ENCODE assay signal across 8 mouse cellular contexts in genomic region chr7:6171444-6172005, GRCm38 (mm10). TPM values are rescaled to one million over a fixed set of nuclear protein-coding genes. Genes with fewer than 3 reads are reported as not detected.
DNase-seq lines count a peak whose midpoint lies in the region; ATAC-seq lines count a peak whose summit lies in the region.

No protein-coding gene starts in this region.

- no peaks in the 10 kb centered on the region for H3K27me3 ChIP-seq in intestine, embryonic 14.5 days (replicated peaks; ENCODE audit: control insufficient read depth, insufficient read depth, low read length)

- H3K9ac ChIP-seq in intestine, embryonic 14.5 days (ENCODE audit: low read length) = peak overlapping the region; percentile 50

- H3K4me2 ChIP-seq in intestine, embryonic 14.5 days (ENCODE audit: low read length) = peak overlapping the region; percentile 94

- H3K9me3 ChIP-seq in intestine, embryonic 14.5 days (ENCODE audit: control insufficient read depth, low read length) = no peaks in the 10 kb centered on the region

- H3K36me3 ChIP-seq in intestine, embryonic 14.5 days (ENCODE audit: control insufficient read depth, insufficient read depth, low read length) = peaks cover 9% of the 10 kb centered on the region; the same call in 1 of the 2 replicates

- intact Hi-C loops in left cerebral cortex, postnatal 36 days (cut with DNase I) = loop anchor here (2.0 to 5.0 kb wide), 3 partner anchors 15 to 111 kb away; no protein-coding TSS in a partner anchor

- H3K27ac ChIP-seq in intestine, embryonic 14.5 days (ENCODE audit: low read depth) = peak overlapping the region; percentile 77

- 2% methylated on average over 24 of the region's 24 CpGs for WGBS in intestine, embryonic 14.5 days

- peak; percentile 57 for ATAC-seq in common myeloid progenitor, adult 5-6 weeks (replicated peaks; ENCODE audit: low read depth, poor library complexity, severe bottlenecking)
- ATAC-seq in intestine, embryonic 14.5 days (replicated peaks; ENCODE audit: low FRiP score, low TSS enrichment, low read depth) = peak; percentile 33
- peak; percentile 69 for ATAC-seq in megakaryocyte-erythroid progenitor cell, adult 5-6 weeks (replicated peaks; ENCODE audit: low FRiP score, low TSS enrichment, poor library complexity, severe bottlenecking)

- peaks cover 14% of the 10 kb centered on the region for H3K4me1 ChIP-seq in intestine, embryonic 14.5 days (replicated peaks; ENCODE audit: control insufficient read depth, insufficient read depth, low read length)

- DNase-seq in adrenal gland, adult 18-20 months (ENCODE audit: low spot score in 2 of 2) = peak; percentile 58 to 63
- peak; percentile 38 to 48 for DNase-seq in gastrocnemius, adult 8-10 months (ENCODE audit: low spot score in 2 of 2)
- peak; percentile 74 for DNase-seq in intestine, embryonic 14.5 days (ENCODE audit: low spot score)
- peak; percentile 33 to 58 for DNase-seq in left cerebral cortex, postnatal 36 days (ENCODE audit: low spot score in 2 of 2)
- DNase-seq in right cerebral cortex, postnatal 10 days (ENCODE audit: low spot score in 2 of 2) = peak; percentile 81 to 87
- peak; percentile 51 to 68 for DNase-seq in urinary bladder, postnatal 4 days (ENCODE audit: low spot score in 2 of 2)

- peak overlapping the region; percentile 51 for H3K4me3 ChIP-seq in intestine, embryonic 14.5 days (ENCODE audit: low read depth, low read length)

RNA-seq across cellular contexts. Expression of gene Zfp444, which starts 0.5 kb away (rescaled TPM):
- 10 to 100 TPM; 25.8 to 27.0 TPM for total RNA-seq in adrenal gland, adult 18-20 months (2021)
- 15.2 and 31.9 TPM in 2 replicates for total RNA-seq in common myeloid progenitor, adult 5-6 weeks (2017)
- total RNA-seq in gastrocnemius, adult 8-10 months (2022) = 1 to 10 TPM; 5.5 to 8.7 (median 7.4) TPM
- 49.9 and 54.0 TPM in 2 replicates for polyA plus RNA-seq in intestine, embryonic 14.5 days (2014; fragmentation: Nextera tagmentation; extraction: Ambion mirVana)
- 10 to 100 TPM; 59.9 to 62.9 TPM for total RNA-seq in left cerebral cortex, postnatal 36 days (2021)
- 4.1 and 11.9 TPM in 2 replicates for total RNA-seq in megakaryocyte-erythroid progenitor cell, adult 5-6 weeks (2014; fragmentation: Nextera tagmentation)
- 21.9 and 22.6 TPM in 2 replicates for total RNA-seq in megakaryocyte-erythroid progenitor cell, adult 5-6 weeks (2017)

RNA-seq across cellular contexts. Expression of gene Zfp787, which starts 15.7 kb away (rescaled TPM):
- 10 to 100 TPM; 43.2 to 47.7 TPM for total RNA-seq in adrenal gland, adult 18-20 months (2021)
- total RNA-seq in common myeloid progenitor, adult 5-6 weeks (2017) = 20.0 and 25.5 TPM in 2 replicates
- 10 to 100 TPM; 27.1 to 32.2 (median 29.7) TPM for total RNA-seq in gastrocnemius, adult 8-10 months (2022)
- polyA plus RNA-seq in intestine, embryonic 14.5 days (2014; fragmentation: Nextera tagmentation; extraction: Ambion mirVana) = 14.2 and 14.6 TPM in 2 replicates
- total RNA-seq in left cerebral cortex, postnatal 36 days (2021) = 10 to 100 TPM; 26.1 to 29.0 TPM
- total RNA-seq in megakaryocyte-erythroid progenitor cell, adult 5-6 weeks (2014; fragmentation: Nextera tagmentation) = 21.9 and 43.6 TPM in 2 replicates
- total RNA-seq in megakaryocyte-erythroid progenitor cell, adult 5-6 weeks (2017) = 16.7 and 17.3 TPM in 2 replicates

RNA-seq across cellular contexts. Expression of gene Galp, which starts 25.4 kb away (rescaled TPM):
- not detected for total RNA-seq in adrenal gland, adult 18-20 months (2021)
- total RNA-seq in common myeloid progenitor, adult 5-6 weeks (2017) = not detected in 2 replicates
- not detected for total RNA-seq in gastrocnemius, adult 8-10 months (2022)
- polyA plus RNA-seq in intestine, embryonic 14.5 days (2014; fragmentation: Nextera tagmentation; extraction: Ambion mirVana) = not detected in 2 replicates
- total RNA-seq in left cerebral cortex, postnatal 36 days (2021) = not detected
- total RNA-seq in megakaryocyte-erythroid progenitor cell, adult 5-6 weeks (2014; fragmentation: Nextera tagmentation) = not detected in 2 replicates
- total RNA-seq in megakaryocyte-erythroid progenitor cell, adult 5-6 weeks (2017) = not detected in 2 replicates

RNA-seq across cellular contexts. Expression of gene Zscan5b, which starts 50.6 kb away (rescaled TPM):
- total RNA-seq in adrenal gland, adult 18-20 months (2021) = not detected
- not detected in 2 replicates for total RNA-seq in common myeloid progenitor, adult 5-6 weeks (2017)
- total RNA-seq in gastrocnemius, adult 8-10 months (2022) = not detected
- polyA plus RNA-seq in intestine, embryonic 14.5 days (2014; fragmentation: Nextera tagmentation; extraction: Ambion mirVana) = not detected in 2 replicates
- total RNA-seq in left cerebral cortex, postnatal 36 days (2021) = not detected
- total RNA-seq in megakaryocyte-erythroid progenitor cell, adult 5-6 weeks (2014; fragmentation: Nextera tagmentation) = not detected in 2 replicates
- not detected in 2 replicates for total RNA-seq in megakaryocyte-erythroid progenitor cell, adult 5-6 weeks (2017)

Comparison
In these comparisons a context has a peak if more than half of its experiments do, and no peak if none do; other contexts are left out.
1. Peak in every context shown above with its lines: DNase-seq, ATAC-seq, H3K4me3 ChIP-seq and H3K27ac ChIP-seq.